In genomic region chr14:6888811-6889210, GRCm38 (mm10) we compare ENCODE assay signal across 11 mouse cellular contexts. TPM values are rescaled to one million over a fixed set of nuclear protein-coding genes. Genes with fewer than 3 reads are reported as not detected.
DNase-seq lines count a peak whose midpoint lies in the region; ATAC-seq and TF ChIP-seq lines count a peak whose summit lies in the region.
"Not testable (repeated sequence)": the region's sequence is repeated elsewhere in the genome, so short reads cannot be mapped to it uniquely, and the experiment has no call there.
"Had no signal": no experiment of that assay in that cellular context is flagged by ENCODE, and none has a peak within 500 bp of the region (broad histone marks: within the 10 kb centered on the region; RNA-seq: fewer than 3 reads in every experiment).

No protein-coding gene starts in this region.

- H3K4me3 ChIP-seq in embryonic facial prominence, embryonic 15.5 days (replicated peaks): peak overlapping the region; percentile 42; the same call in 1 of the 2 replicates
- peak overlapping the region; percentile 54; the same call in 1 of the 2 replicates for H3K4me3 ChIP-seq in hindbrain, embryonic 10.5 days
- not testable (repeated sequence) for H3K4me3 ChIP-seq in kidney, embryonic 14.5 days (ENCODE audit: low read length); midbrain, embryonic 11.5 days (ENCODE audit: low read depth, low read length)

- H3K4me2 ChIP-seq in embryonic facial prominence, embryonic 15.5 days (replicated peaks): peak overlapping the region; percentile 63
- peak overlapping the region; percentile 47; the same call in 1 of the 2 replicates for H3K4me2 ChIP-seq in kidney, embryonic 14.5 days (replicated peaks; ENCODE audit: low read depth, low read length)
- H3K4me2 ChIP-seq in midbrain, embryonic 11.5 days: peak overlapping the region; percentile 44; the same call in 1 of the 2 replicates

- DNase-seq in brain, embryonic 14.5 days (ENCODE audit: low read depth): peak; percentile 1
- peak; percentile 94 for DNase-seq in heart, adult 11 months
- DNase-seq in hindbrain, embryonic 10.5 days (ENCODE audit: low spot score); midbrain, embryonic 11.5 days (ENCODE audit: low spot score, missing footprints): not testable (repeated sequence)
- DNase-seq in left cerebral cortex, adult 18-20 months (ENCODE audit: low spot score in 2 of 2): peak; percentile 2 to 11
- peak; percentile 20 to 43 for DNase-seq in right cerebral cortex, postnatal 10 days (ENCODE audit: low spot score in 2 of 2)

- ATAC-seq in embryonic facial prominence, embryonic 15.5 days (ENCODE audit: insufficient number of reproducible peaks, low FRiP score, low TSS enrichment, low read depth); kidney, embryonic 14.5 days (ENCODE audit: low FRiP score, low TSS enrichment); midbrain, embryonic 11.5 days (ENCODE audit: low FRiP score): not testable (repeated sequence)

- H3K27ac ChIP-seq in embryonic facial prominence, embryonic 15.5 days (replicated peaks); hindbrain, embryonic 10.5 days; kidney, embryonic 14.5 days (ENCODE audit: low read depth, low read length); midbrain, embryonic 11.5 days (ENCODE audit: low read depth, low read length): not testable (repeated sequence)

- not testable (repeated sequence) for H3K4me1 ChIP-seq in embryonic facial prominence, embryonic 15.5 days; hindbrain, embryonic 10.5 days (replicated peaks); kidney, embryonic 14.5 days (ENCODE audit: control insufficient read depth, insufficient read depth, low read length); midbrain, embryonic 11.5 days (ENCODE audit: control insufficient read depth, insufficient read depth, low read length)

- 4% methylated on average over 4 of the region's 5 CpGs for WGBS in embryonic facial prominence, embryonic 15.5 days
- WGBS in hindbrain, embryonic 10.5 days: 15% methylated on average over 5 of the region's 5 CpGs
- WGBS in kidney, embryonic 14.5 days: 9% methylated on average over 2 of the region's 5 CpGs
- 21% methylated on average over 3 of the region's 5 CpGs for WGBS in midbrain, embryonic 11.5 days

- not testable (repeated sequence) for H3K9ac ChIP-seq in embryonic facial prominence, embryonic 15.5 days; kidney, embryonic 14.5 days (ENCODE audit: low read depth, low read length); midbrain, embryonic 11.5 days (ENCODE audit: low read length)

- H3K9me3 ChIP-seq in embryonic facial prominence, embryonic 15.5 days (replicated peaks); hindbrain, embryonic 10.5 days; kidney, embryonic 14.5 days (ENCODE audit: control insufficient read depth, low read length); midbrain, embryonic 11.5 days (ENCODE audit: control insufficient read depth, low read length): not testable (repeated sequence)

- not testable (repeated sequence) for H3K27me3 ChIP-seq in embryonic facial prominence, embryonic 15.5 days; hindbrain, embryonic 10.5 days (ENCODE audit: insufficient read depth, poor library complexity, severe bottlenecking); kidney, embryonic 14.5 days (ENCODE audit: control insufficient read depth, insufficient read depth, low read length); midbrain, embryonic 11.5 days (ENCODE audit: control insufficient read depth, insufficient read depth, low read length)

- not testable (repeated sequence) for TF ChIP-seq CTCF in brain, embryonic 14.5 days (IDR thresholded peaks at IDR 0.05; ENCODE audit: borderline replicate concordance, extremely low read depth, insufficient read depth, insufficient read length)

- TF ChIP-seq POLR2A in brain, embryonic 14.5 days (IDR thresholded peaks at IDR 0.05; ENCODE audit: borderline replicate concordance, extremely low read depth, insufficient read depth, insufficient read length, poor library complexity, severe bottlenecking): not testable (repeated sequence)

- H3K36me3 ChIP-seq in embryonic facial prominence, embryonic 15.5 days; hindbrain, embryonic 10.5 days; kidney, embryonic 14.5 days (ENCODE audit: control insufficient read depth, insufficient read depth, low read length); midbrain, embryonic 11.5 days (ENCODE audit: control insufficient read depth, insufficient read depth, low read length): not testable (repeated sequence)

RNA-seq across cellular contexts. Expression of gene Gm3667, which starts 1.0 kb away (rescaled TPM):
- polyA plus RNA-seq in brain, embryonic 14.5 days (2012; rRNA removed): 8.5 TPM in 2 replicates
- 0.12 and 0.51 TPM in 2 replicates for polyA plus RNA-seq in embryonic facial prominence, embryonic 15.5 days (2015; fragmentation: Nextera tagmentation; extraction: Ambion mirVana)
- polyA plus RNA-seq in hindbrain, embryonic 10.5 days (2016; fragmentation: Nextera tagmentation; extraction: Ambion mirVana): 1.1 and 1.2 TPM in 2 replicates
- 0.43 and 0.84 TPM in 2 replicates for polyA plus RNA-seq in kidney, embryonic 14.5 days (2014; fragmentation: Nextera tagmentation; extraction: Ambion mirVana)
- 1 to 10 TPM; 1.2 to 1.4 TPM for total RNA-seq in left cerebral cortex, adult 18-20 months (2021)
- 1.8 and 2.1 TPM in 2 replicates for polyA plus RNA-seq in midbrain, embryonic 11.5 days (2014; fragmentation: Nextera tagmentation; extraction: Ambion mirVana)
- polyA plus RNA-seq: C2C12 had no signal

RNA-seq across cellular contexts. Expression of gene Gm3642, which starts 48.7 kb away (rescaled TPM):
- not detected in 2 replicates for polyA plus RNA-seq in brain, embryonic 14.5 days (2012; rRNA removed)
- not detected in 2 replicates for polyA plus RNA-seq in embryonic facial prominence, embryonic 15.5 days (2015; fragmentation: Nextera tagmentation; extraction: Ambion mirVana)
- polyA plus RNA-seq in hindbrain, embryonic 10.5 days (2016; fragmentation: Nextera tagmentation; extraction: Ambion mirVana): not detected in 2 replicates
- not detected in 2 replicates for polyA plus RNA-seq in kidney, embryonic 14.5 days (2014; fragmentation: Nextera tagmentation; extraction: Ambion mirVana)
- under 1 TPM in 1 of 2 experiments, not detected in 1; 0.21 TPM for total RNA-seq in left cerebral cortex, adult 18-20 months (2021)
- not detected in 2 replicates for polyA plus RNA-seq in midbrain, embryonic 11.5 days (2014; fragmentation: Nextera tagmentation; extraction: Ambion mirVana)
- total RNA-seq: gastrocnemius, postnatal 36 days had no signal
- polyA plus RNA-seq: C2C12; lung, embryonic 14.5 days had no signal
